Mouse (Mus musculus) MEL (cell line): ENCODE results near the gene Ctnnb1.

Experiments
- CHD2 ChIP-seq: IDR thresholded peaks from 2 replicates; pipeline ENCODE4 v1.6.1; 2011; ENCODE audit warnings: low read length, improper control_type of control experiment
- CTCF ChIP-seq, 3 experiments: IDR thresholded peaks in 2 of 3; conservative IDR thresholded peaks in 1 of 3; 2 replicates each; pipeline ENCODE4 v1.5.1; 2011 to 2012; ENCODE audit warnings: low read length in 3 of 3, low read depth in 2 of 3, mild to moderate bottlenecking in 2 of 3, improper control_type of control experiment in 1 of 3, inconsistent platforms in 1 of 3, mixed read lengths in 1 of 3, moderate library complexity in 1 of 3; ENCODE audit not compliant: control insufficient read depth in 1 of 3, insufficient read depth in 1 of 3, poor library complexity in 1 of 3, severe bottlenecking in 1 of 3
- E2F4 ChIP-seq: IDR thresholded peaks from 2 replicates; pipeline ENCODE4 v1.6.1; 2011; ENCODE audit warnings: low read depth, low read length, improper control_type of control experiment, borderline replicate concordance
- POLR2A ChIP-seq, 2 experiments: IDR thresholded peaks; 2 replicates each; pipeline ENCODE4 v1.6.1; 2011 to 2012; ENCODE audit warnings: low read length in 2 of 2, mild to moderate bottlenecking in 2 of 2, control low read depth in 1 of 2, improper control_type of control experiment in 1 of 2, low read depth in 1 of 2, moderate library complexity in 1 of 2; ENCODE audit not compliant: control insufficient read depth in 1 of 2, insufficient read depth in 1 of 2, poor library complexity in 1 of 2
- RAD21 ChIP-seq: IDR thresholded peaks from 2 replicates; pipeline ENCODE4 v1.6.1; 2011; ENCODE audit warnings: mild to moderate bottlenecking, low read depth, low read length, improper control_type of control experiment
- UBTF ChIP-seq: IDR thresholded peaks from 2 replicates; pipeline ENCODE4 v1.6.1; 2012; ENCODE audit warnings: low read depth, mild to moderate bottlenecking, inconsistent platforms, low read length, improper control_type of control experiment, moderate library complexity, borderline replicate concordance; ENCODE audit not compliant: insufficient read depth
- USF2 ChIP-seq, 2 experiments: IDR thresholded peaks; 2 replicates each; pipeline ENCODE4 v1.6.1; 2011 to 2012; ENCODE audit warnings: improper control_type of control experiment in 2 of 2, low read length in 2 of 2, borderline replicate concordance in 1 of 2, inconsistent platforms in 1 of 2, low read depth in 1 of 2, mild to moderate bottlenecking in 1 of 2; ENCODE audit not compliant: insufficient read depth in 1 of 2
- ZNF384 ChIP-seq: IDR thresholded peaks from 2 replicates; pipeline ENCODE4 v1.6.1; 2012; ENCODE audit warnings: low read depth, mild to moderate bottlenecking, inconsistent platforms, low read length, improper control_type of control experiment

DNA sequence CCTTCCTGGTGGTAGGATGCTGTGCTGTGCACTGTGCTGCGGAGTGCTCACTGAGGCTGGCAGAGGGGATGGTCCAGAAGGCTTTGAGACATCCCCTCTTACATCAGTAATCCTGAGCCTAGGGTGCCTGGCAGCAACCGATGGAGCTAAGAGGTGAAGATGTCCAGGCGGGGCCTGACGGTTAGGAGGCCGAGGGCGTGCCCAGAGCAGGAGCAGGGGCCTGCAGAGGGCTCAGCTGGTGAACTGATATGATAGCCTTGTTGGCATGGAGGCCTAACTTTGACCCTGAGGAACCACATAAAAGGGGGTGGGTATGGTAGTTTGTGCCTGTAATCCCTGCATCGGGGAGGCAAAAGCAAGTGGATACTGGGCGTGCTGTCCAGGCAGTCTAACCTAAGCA is 54.8 kb downstream of the Ctnnb1 start:
- TF ChIP-seq CTCF (IDR thresholded peaks at IDR 0.05 in 2 of 3, conservative IDR thresholded peaks at IDR 0.05 in 1 of 3; ENCODE audit: control insufficient read depth in 1 of 3, insufficient read depth in 1 of 3, low read depth in 2 of 3, low read length in 3 of 3, poor library complexity in 1 of 3, severe bottlenecking in 1 of 3), result no peak
- no peak for TF ChIP-seq POLR2A (IDR thresholded peaks at IDR 0.05; ENCODE audit: control insufficient read depth in 1 of 2, insufficient read depth in 1 of 2, low read depth in 1 of 2, low read length in 2 of 2, poor library complexity in 1 of 2)
- no peak for TF ChIP-seq RAD21
- TF ChIP-seq ZNF384, result no peak
- TF ChIP-seq USF2 (IDR thresholded peaks at IDR 0.05; ENCODE audit: borderline replicate concordance in 1 of 2, insufficient read depth in 1 of 2, low read depth in 1 of 2, low read length in 2 of 2), result no peak
- no peak for TF ChIP-seq UBTF
- TF ChIP-seq CHD2, result no peak
- no peak for TF ChIP-seq E2F4
